Comparison of ENCODE assay signal across 24 mouse cellular contexts in genomic region chr2:27037008-27037407, GRCm38 (mm10). TPM values are rescaled to one million over a fixed set of nuclear protein-coding genes. Genes with fewer than 3 reads are reported as not detected.
DNase-seq lines count a peak whose midpoint lies in the region; ATAC-seq and TF ChIP-seq lines count a peak whose summit lies in the region.
"Had no signal": no experiment of that assay in that cellular context is flagged by ENCODE, and none has a peak within 500 bp of the region (broad histone marks: within the 10 kb centered on the region; RNA-seq: fewer than 3 reads in every experiment).

No protein-coding gene starts in this region.

- no peak for ATAC-seq in forebrain, embryonic 11.5 days (replicated peaks; ENCODE audit: low FRiP score)
- no peak for ATAC-seq in forebrain, embryonic 13.5 days
- ATAC-seq in liver, embryonic 11.5 days (replicated peaks; ENCODE audit: low FRiP score), result peak; percentile 47; the same call in 1 of the 2 replicates
- no peak for ATAC-seq in megakaryocyte-erythroid progenitor cell, adult 5-6 weeks (replicated peaks; ENCODE audit: low FRiP score, low TSS enrichment, poor library complexity, severe bottlenecking)
- no peak for ATAC-seq in intestine, postnatal 0 days
- ATAC-seq: forebrain, embryonic 16.5 days; lung, postnatal 0 days had no signal

- peak overlapping the region; percentile 16; the same call in 1 of the 2 replicates for H3K9ac ChIP-seq in forebrain, embryonic 11.5 days (ENCODE audit: low read length)
- no peak overlapping the region for H3K9ac ChIP-seq in forebrain, embryonic 13.5 days
- no peak overlapping the region for H3K9ac ChIP-seq in liver, embryonic 11.5 days (ENCODE audit: low read depth, low read length)
- H3K9ac ChIP-seq in intestine, postnatal 0 days (ENCODE audit: low read depth, low read length), result no peak overlapping the region
- H3K9ac ChIP-seq: heart, embryonic 13.5 days had no signal

- TF ChIP-seq CTCF in intestine, postnatal 0 days (IDR thresholded peaks at IDR 0.05; ENCODE audit: low read depth), result no peak

- no peak for DNase-seq in forebrain, embryonic 11.5 days (ENCODE audit: low spot score)
- no peak for DNase-seq in liver, embryonic 11.5 days (ENCODE audit: low spot score)
- no peak for DNase-seq in liver
- peak; percentile 8 for DNase-seq in thymus, postnatal 4 days
- DNase-seq in thymus, postnatal 25 days, result no peak
- DNase-seq: adrenal gland, postnatal 25 days; cerebellum, adult 18-20 months; cerebellum, postnatal 36 days; retina, postnatal 1 day; right cerebral cortex, postnatal 4 days; thymus, adult 18-20 months had no signal

- H3K4me2 ChIP-seq in forebrain, embryonic 11.5 days (ENCODE audit: low read depth, low read length, severe bottlenecking), result no peak overlapping the region
- no peak overlapping the region for H3K4me2 ChIP-seq in forebrain, embryonic 13.5 days
- no peak overlapping the region for H3K4me2 ChIP-seq in liver, embryonic 11.5 days
- no peak overlapping the region for H3K4me2 ChIP-seq in intestine, postnatal 0 days (replicated peaks; ENCODE audit: low read depth)
- H3K4me2 ChIP-seq: heart, embryonic 13.5 days had no signal

- WGBS in forebrain, embryonic 11.5 days, result 44% methylated on average over 4 of the region's 4 CpGs
- WGBS in forebrain, embryonic 13.5 days, result 76% methylated on average over 4 of the region's 4 CpGs
- whole genome bisulfite sequencing in liver, embryonic 11.5 days, result 64% methylated on average over 4 of the region's 4 CpGs
- WGBS in intestine, postnatal 0 days, result 63% methylated on average over 4 of the region's 4 CpGs

- no peaks in the 10 kb centered on the region for H3K9me3 ChIP-seq in forebrain, embryonic 11.5 days (ENCODE audit: control insufficient read depth, low read length)
- H3K9me3 ChIP-seq in forebrain, embryonic 13.5 days (replicated peaks), result no peaks in the 10 kb centered on the region
- H3K9me3 ChIP-seq in liver, embryonic 11.5 days (ENCODE audit: control insufficient read depth, low read length), result no peaks in the 10 kb centered on the region
- no peaks in the 10 kb centered on the region for H3K9me3 ChIP-seq in intestine, postnatal 0 days (ENCODE audit: control insufficient read depth)
- H3K9me3 ChIP-seq: heart, embryonic 13.5 days had no signal

- H3K27me3 ChIP-seq in forebrain, embryonic 11.5 days (ENCODE audit: control insufficient read depth, insufficient read depth, low read length), result no peaks in the 10 kb centered on the region
- no peaks in the 10 kb centered on the region for H3K27me3 ChIP-seq in forebrain, embryonic 13.5 days
- H3K27me3 ChIP-seq in liver, embryonic 11.5 days (replicated peaks; ENCODE audit: control insufficient read depth, insufficient read depth, low read length), result no peaks in the 10 kb centered on the region; the same call in 1 of the 2 replicates
- no peaks in the 10 kb centered on the region for H3K27me3 ChIP-seq in intestine, postnatal 0 days (replicated peaks; ENCODE audit: control insufficient read depth, insufficient read depth, low read length)

- H3K27ac ChIP-seq in forebrain, embryonic 11.5 days (ENCODE audit: low read depth, low read length), result no peak overlapping the region
- H3K27ac ChIP-seq in forebrain, embryonic 13.5 days, result no peak overlapping the region
- H3K27ac ChIP-seq in liver, embryonic 11.5 days (ENCODE audit: low read depth, low read length), result no peak overlapping the region
- H3K27ac ChIP-seq in intestine, postnatal 0 days (ENCODE audit: low read depth, low read length), result no peak overlapping the region
- H3K27ac ChIP-seq: heart, embryonic 13.5 days; kidney, postnatal 0 days; layer of hippocampus, adult 2 months had no signal

- H3K4me1 ChIP-seq in forebrain, embryonic 11.5 days (replicated peaks; ENCODE audit: control insufficient read depth, insufficient read depth, low read length), result no peaks in the 10 kb centered on the region
- H3K4me1 ChIP-seq in forebrain, embryonic 13.5 days, result no peaks in the 10 kb centered on the region
- H3K4me1 ChIP-seq in liver, embryonic 11.5 days (replicated peaks; ENCODE audit: control insufficient read depth, insufficient read depth, low read length), result no peaks in the 10 kb centered on the region; the same call in 1 of the 2 replicates
- no peaks in the 10 kb centered on the region for H3K4me1 ChIP-seq in intestine, postnatal 0 days (replicated peaks; ENCODE audit: control insufficient read depth, insufficient read depth, low read length)

- no peak overlapping the region for H3K4me3 ChIP-seq in forebrain, embryonic 11.5 days (ENCODE audit: low read depth, low read length)
- no peak overlapping the region for H3K4me3 ChIP-seq in forebrain, embryonic 13.5 days
- no peak overlapping the region for H3K4me3 ChIP-seq in liver, embryonic 11.5 days (ENCODE audit: low read depth, low read length)
- H3K4me3 ChIP-seq in intestine, postnatal 0 days (ENCODE audit: low read depth, low read length), result no peak overlapping the region
- H3K4me3 ChIP-seq: erythroblast, embryonic 14.5 days; heart, embryonic 13.5 days; layer of hippocampus, adult 2 months had no signal

- H3K36me3 ChIP-seq in forebrain, embryonic 11.5 days (ENCODE audit: control insufficient read depth, insufficient read depth, low read length), result no peaks in the 10 kb centered on the region
- no peaks in the 10 kb centered on the region for H3K36me3 ChIP-seq in forebrain, embryonic 13.5 days (ENCODE audit: poor library complexity, severe bottlenecking)
- H3K36me3 ChIP-seq in liver, embryonic 11.5 days (ENCODE audit: control insufficient read depth, insufficient read depth, low read length), result no peaks in the 10 kb centered on the region
- H3K36me3 ChIP-seq in intestine, postnatal 0 days (ENCODE audit: control insufficient read depth, insufficient read depth), result no peaks in the 10 kb centered on the region
- H3K36me3 ChIP-seq: heart, embryonic 13.5 days had no signal

RNA-seq across cellular contexts. Expression of gene Slc2a6, which starts 9.2 kb away (rescaled TPM):
- 1.3 and 2.2 TPM in 2 replicates for polyA plus RNA-seq in forebrain, embryonic 11.5 days (2014; fragmentation: Nextera tagmentation; extraction: Ambion mirVana)
- 2.0 and 2.6 TPM in 2 replicates for polyA plus RNA-seq in forebrain, embryonic 13.5 days (2015; fragmentation: Nextera tagmentation; extraction: Ambion mirVana)
- 0.51 and 0.64 TPM in 2 replicates for polyA plus RNA-seq in liver, embryonic 11.5 days (2014; fragmentation: Nextera tagmentation; extraction: Ambion mirVana)
- total RNA-seq in megakaryocyte-erythroid progenitor cell, adult 5-6 weeks (2014; fragmentation: Nextera tagmentation), result 0.62 TPM in 1 of 2 replicates, not detected in the other
- 0.05 and 1.0 TPM in 2 replicates for total RNA-seq in megakaryocyte-erythroid progenitor cell, adult 5-6 weeks (2017)
- 0.59 and 0.93 TPM in 2 replicates for polyA plus RNA-seq in intestine, postnatal 0 days (2015; fragmentation: Nextera tagmentation; extraction: Ambion mirVana)
- polyA plus RNA-seq: heart, embryonic 13.5 days had no signal

RNA-seq across cellular contexts. Expression of gene Cacfd1, which starts 27.3 kb away (rescaled TPM):
- polyA plus RNA-seq in forebrain, embryonic 11.5 days (2014; fragmentation: Nextera tagmentation; extraction: Ambion mirVana), result 103 and 109 TPM in 2 replicates
- 115 and 125 TPM in 2 replicates for polyA plus RNA-seq in forebrain, embryonic 13.5 days (2015; fragmentation: Nextera tagmentation; extraction: Ambion mirVana)
- polyA plus RNA-seq in liver, embryonic 11.5 days (2014; fragmentation: Nextera tagmentation; extraction: Ambion mirVana), result 32.6 and 32.9 TPM in 2 replicates
- total RNA-seq in megakaryocyte-erythroid progenitor cell, adult 5-6 weeks (2014; fragmentation: Nextera tagmentation), result 28.2 and 29.2 TPM in 2 replicates
- 5.5 and 14.6 TPM in 2 replicates for total RNA-seq in megakaryocyte-erythroid progenitor cell, adult 5-6 weeks (2017)
- polyA plus RNA-seq in intestine, postnatal 0 days (2015; fragmentation: Nextera tagmentation; extraction: Ambion mirVana), result 41.5 and 42.8 TPM in 2 replicates

RNA-seq across cellular contexts. Expression of gene Mymk, which starts 35.0 kb away (rescaled TPM):
- not detected in 2 replicates for polyA plus RNA-seq in forebrain, embryonic 11.5 days (2014; fragmentation: Nextera tagmentation; extraction: Ambion mirVana)
- polyA plus RNA-seq in forebrain, embryonic 13.5 days (2015; fragmentation: Nextera tagmentation; extraction: Ambion mirVana), result not detected in 2 replicates
- 0.12 and 0.13 TPM in 2 replicates for polyA plus RNA-seq in liver, embryonic 11.5 days (2014; fragmentation: Nextera tagmentation; extraction: Ambion mirVana)
- total RNA-seq in megakaryocyte-erythroid progenitor cell, adult 5-6 weeks (2014; fragmentation: Nextera tagmentation), result not detected in 2 replicates
- not detected in 2 replicates for total RNA-seq in megakaryocyte-erythroid progenitor cell, adult 5-6 weeks (2017)
- not detected in 2 replicates for polyA plus RNA-seq in intestine, postnatal 0 days (2015; fragmentation: Nextera tagmentation; extraction: Ambion mirVana)
- total RNA-seq: adrenal gland, postnatal 25 days; hematopoietic stem cell, adult 5-6 weeks; monocyte, adult 5-6 weeks; neutrophil, adult 5-6 weeks had no signal
- polyA plus RNA-seq: erythroblast, embryonic 14.5 days; forebrain, embryonic 16.5 days; intestine, embryonic 14.5 days; kidney, postnatal 0 days had no signal

RNA-seq across cellular contexts. Expression of gene Adamtsl2, which starts 42.2 kb away (rescaled TPM):
- 4.0 and 4.4 TPM in 2 replicates for polyA plus RNA-seq in forebrain, embryonic 11.5 days (2014; fragmentation: Nextera tagmentation; extraction: Ambion mirVana)
- 5.7 and 7.6 TPM in 2 replicates for polyA plus RNA-seq in forebrain, embryonic 13.5 days (2015; fragmentation: Nextera tagmentation; extraction: Ambion mirVana)
- 1.8 and 3.5 TPM in 2 replicates for polyA plus RNA-seq in liver, embryonic 11.5 days (2014; fragmentation: Nextera tagmentation; extraction: Ambion mirVana)
- 1.2 TPM in 1 of 2 replicates, not detected in the other for total RNA-seq in megakaryocyte-erythroid progenitor cell, adult 5-6 weeks (2014; fragmentation: Nextera tagmentation)
- total RNA-seq in megakaryocyte-erythroid progenitor cell, adult 5-6 weeks (2017), result not detected in 2 replicates
- polyA plus RNA-seq in intestine, postnatal 0 days (2015; fragmentation: Nextera tagmentation; extraction: Ambion mirVana), result 1.0 and 1.3 TPM in 2 replicates
- total RNA-seq: hematopoietic stem cell, adult 5-6 weeks; monocyte, adult 5-6 weeks; neutrophil, adult 5-6 weeks had no signal
- polyA plus RNA-seq: erythroblast, embryonic 14.5 days had no signal
